Mouse (Mus musculus): ENCODE data around the gene Myo18a.

DNA sequence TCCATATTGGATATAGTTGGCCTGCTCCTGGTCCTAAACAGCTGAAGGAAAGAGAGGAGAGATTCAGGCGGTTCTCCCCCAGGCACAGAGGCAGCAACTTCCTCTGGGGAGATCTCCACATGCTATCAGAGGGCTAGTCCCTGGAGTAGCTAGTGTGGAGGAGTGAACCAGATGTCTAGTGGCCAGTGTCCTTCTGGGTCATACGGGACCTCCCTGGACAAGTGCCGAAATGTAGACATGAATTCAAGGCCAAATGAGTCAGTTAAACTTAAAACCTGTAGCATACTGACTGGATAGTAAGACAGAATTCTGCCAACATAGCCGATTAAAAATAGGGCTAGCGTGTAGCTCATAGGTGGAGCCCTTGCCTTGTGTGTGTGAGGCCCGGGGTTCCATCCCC is 43.8 kb downstream of the Myo18a start:
- TF ChIP-seq GATA1 (IDR thresholded peaks at IDR 0.05; ENCODE audit: borderline replicate concordance, low read length) (no peak), FLI1 (IDR thresholded peaks at IDR 0.05; ENCODE audit: low read length) (no peak)
